Mouse (Mus musculus): ENCODE measurements around the gene Pgls. TPM values are rescaled to one million over a fixed set of nuclear protein-coding genes. Genes with fewer than 3 reads are reported as not detected.

Gene Pgls
- polyA plus RNA-seq, 1 experiment, result 189 TPM

- Histone ChIP-seq H3K4me3 (ENCODE audit: insufficient read depth, low read depth, low read length) (no peak overlapping the region), H3K27ac (replicated peaks; ENCODE audit: low read depth, low read length) (no peak overlapping the region)
Measured at GRCm38 (mm10) chr8:71633164-71633563, 41.2 kb downstream of the Pgls start.

GRCm38 (mm10) chr8:71633981-71634667 is 42.1 kb downstream of the Pgls start:
- peak overlapping the region; percentile 28; the same call in 1 of the 2 replicates for H3K4me3 ChIP-seq (ENCODE audit: insufficient read depth, low read depth, low read length)

More at GRCm38 (mm10) chr8:71633164-71633563, 41.2 kb downstream of the Pgls start:
- peaks cover 11% of the 10 kb centered on the region for H3K4me1 ChIP-seq (ENCODE audit: control insufficient read depth, insufficient read depth, insufficient read length, low read length)

GRCm38 (mm10) chr8:71637149-71638095 is 45.4 kb downstream of the Pgls start:
- H3K4me1 ChIP-seq (ENCODE audit: control insufficient read depth, insufficient read depth, insufficient read length, low read length), result no peaks in the 10 kb centered on the region
- no peak overlapping the region for H3K27ac ChIP-seq (replicated peaks; ENCODE audit: low read depth, low read length)
- H3K4me3 ChIP-seq (ENCODE audit: insufficient read depth, low read depth, low read length), result no peak overlapping the region

More at GRCm38 (mm10) chr8:71633981-71634667, 42.1 kb downstream of the Pgls start:
- Histone ChIP-seq H3K4me1 (ENCODE audit: control insufficient read depth, insufficient read depth, insufficient read length, low read length) (peaks cover 7% of the 10 kb centered on the region; the same call in 1 of the 2 replicates), H3K27ac (replicated peaks; ENCODE audit: low read depth, low read length) (no peak overlapping the region)

- Histone ChIP-seq H3K4me3 (ENCODE audit: insufficient read depth, low read depth, low read length) (no peak overlapping the region), H3K4me1 (ENCODE audit: control insufficient read depth, insufficient read depth, insufficient read length, low read length) (no peaks in the 10 kb centered on the region), H3K27ac (replicated peaks; ENCODE audit: low read depth, low read length) (no peak overlapping the region)
Measured at GRCm38 (mm10) chr8:71638321-71638720, 46.3 kb downstream of the Pgls start.

GRCm38 (mm10) chr8:71639318-71639717 is 47.3 kb downstream of the Pgls start:
- H3K27ac ChIP-seq (replicated peaks; ENCODE audit: low read depth, low read length), result no peak overlapping the region
- no peaks in the 10 kb centered on the region for H3K4me1 ChIP-seq (ENCODE audit: control insufficient read depth, insufficient read depth, insufficient read length, low read length)
- H3K4me3 ChIP-seq (ENCODE audit: insufficient read depth, low read depth, low read length), result no peak overlapping the region

GRCm38 (mm10) chr8:71645510-71645909 is 53.5 kb downstream of the Pgls start:
- H3K27ac ChIP-seq (replicated peaks; ENCODE audit: low read depth, low read length), result no peak overlapping the region
- no peak overlapping the region for H3K4me3 ChIP-seq (ENCODE audit: insufficient read depth, low read depth, low read length)
- no peaks in the 10 kb centered on the region for H3K4me1 ChIP-seq (ENCODE audit: control insufficient read depth, insufficient read depth, insufficient read length, low read length)

Other genes starting within 250 kb of the Pgls start
- gene Use1, start 225.3 kb upstream of the Pgls start, polyA plus RNA-seq (2012; ENCODE audit: insufficient read depth, insufficient read length, missing spikeins), result 116 and 173 TPM in 2 replicates
- gene Ocel1, start 220.9 kb upstream of the Pgls start, polyA plus RNA-seq (2012; ENCODE audit: insufficient read depth, insufficient read length, missing spikeins), result 8.3 and 9.1 TPM in 2 replicates
- 43.4 and 56.0 TPM in 2 replicates for gene Nr2f6, start 210.2 kb upstream of the Pgls start, polyA plus RNA-seq (2012; ENCODE audit: insufficient read depth, insufficient read length, missing spikeins)
- gene Ushbp1, start 196.4 kb upstream of the Pgls start, polyA plus RNA-seq (2012; ENCODE audit: insufficient read depth, insufficient read length, missing spikeins), result 12.8 and 20.7 TPM in 2 replicates
- 78.3 and 79.0 TPM in 2 replicates for gene Babam1, start 195.3 kb upstream of the Pgls start, polyA plus RNA-seq (2012; ENCODE audit: insufficient read depth, insufficient read length, missing spikeins)
- not detected in 2 replicates for gene Ankle1, start 186.2 kb upstream of the Pgls start, polyA plus RNA-seq (2012; ENCODE audit: insufficient read depth, insufficient read length, missing spikeins)
- 2.2 and 2.6 TPM in 2 replicates for gene Abhd8, start 128.5 kb upstream of the Pgls start, polyA plus RNA-seq (2012; ENCODE audit: insufficient read depth, insufficient read length, missing spikeins)
- 313 and 378 TPM in 2 replicates for gene Mrpl34, start 127.2 kb upstream of the Pgls start, polyA plus RNA-seq (2012; ENCODE audit: insufficient read depth, insufficient read length, missing spikeins)
- gene Dda1, start 123.0 kb upstream of the Pgls start, polyA plus RNA-seq (2012; ENCODE audit: insufficient read depth, insufficient read length, missing spikeins), result 23.6 and 34.4 TPM in 2 replicates
- 7.3 and 9.3 TPM in 2 replicates for gene Ano8, start 106.2 kb upstream of the Pgls start, polyA plus RNA-seq (2012; ENCODE audit: insufficient read depth, insufficient read length, missing spikeins)
- 6.7 and 9.1 TPM in 2 replicates for gene Gtpbp3, start 104.1 kb upstream of the Pgls start, polyA plus RNA-seq (2012; ENCODE audit: insufficient read depth, insufficient read length, missing spikeins)
- 4.3 and 6.1 TPM in 2 replicates for gene Plvap, start 80.4 kb upstream of the Pgls start, polyA plus RNA-seq (2012; ENCODE audit: insufficient read depth, insufficient read length, missing spikeins)
- not detected in 2 replicates for gene Ccdc194, start 66.5 kb upstream of the Pgls start, polyA plus RNA-seq (2012; ENCODE audit: insufficient read depth, insufficient read length, missing spikeins)
- 17.3 and 38.4 TPM in 2 replicates for gene Bst2, start 54.7 kb upstream of the Pgls start, polyA plus RNA-seq (2012; ENCODE audit: insufficient read depth, insufficient read length, missing spikeins)
- gene Mvb12a, start 49.3 kb upstream of the Pgls start, polyA plus RNA-seq (2012; ENCODE audit: insufficient read depth, insufficient read length, missing spikeins), result 29.7 and 30.9 TPM in 2 replicates
- gene Tmem221, start 33.3 kb upstream of the Pgls start, polyA plus RNA-seq (2012; ENCODE audit: insufficient read depth, insufficient read length, missing spikeins), result not detected in 2 replicates
- 0.50 and 1.5 TPM in 2 replicates for gene Nxnl1, start 25.6 kb upstream of the Pgls start, polyA plus RNA-seq (2012; ENCODE audit: insufficient read depth, insufficient read length, missing spikeins)
- gene Slc27a1, start 23.3 kb upstream of the Pgls start, polyA plus RNA-seq (2012; ENCODE audit: insufficient read depth, insufficient read length, missing spikeins), result 71.7 and 118 TPM in 2 replicates
- 1.5 TPM in 1 of 2 replicates, not detected in the other for gene Fam129c, start 5.5 kb downstream of the Pgls start, polyA plus RNA-seq (2012; ENCODE audit: insufficient read depth, insufficient read length, missing spikeins)
- gene Colgalt1, start 18.8 kb downstream of the Pgls start, polyA plus RNA-seq (2012; ENCODE audit: insufficient read depth, insufficient read length, missing spikeins), result 15.1 and 20.1 TPM in 2 replicates
- 0.32 and 1.6 TPM in 2 replicates for gene Unc13a, start 79.6 kb downstream of the Pgls start, polyA plus RNA-seq (2012; ENCODE audit: insufficient read depth, insufficient read length, missing spikeins)
- 13.9 and 14.6 TPM in 2 replicates for gene Jak3, start 84.1 kb downstream of the Pgls start, polyA plus RNA-seq (2012; ENCODE audit: insufficient read depth, insufficient read length, missing spikeins)
- gene Insl3, start 97.0 kb downstream of the Pgls start, polyA plus RNA-seq (2012; ENCODE audit: insufficient read depth, insufficient read length, missing spikeins), result 2.5 and 5.9 TPM in 2 replicates
- 1.5 and 2.8 TPM in 2 replicates for gene B3gnt3, start 109.6 kb downstream of the Pgls start, polyA plus RNA-seq (2012; ENCODE audit: insufficient read depth, insufficient read length, missing spikeins)
- not detected in 2 replicates for gene Fcho1, start 133.5 kb downstream of the Pgls start, polyA plus RNA-seq (2012; ENCODE audit: insufficient read depth, insufficient read length, missing spikeins)